Mouse (Mus musculus) heart, embryonic 16.5 days (tissue): ENCODE measurements around the gene Ugdh. TPM values are rescaled to one million over a fixed set of nuclear protein-coding genes. Genes with fewer than 3 reads are reported as not detected.
A peak's percentile ranks its signal among the peaks of the same experiment; 100 is the strongest.
"Not testable (repeated sequence)": the region's sequence is repeated elsewhere in the genome, so short reads cannot be mapped to it uniquely, and the experiment has no call there.

Experiments
- ATAC-seq: fragments of 200-750 bp; cut with Nextera tagmentation; replicated peaks from 2 replicates; pipeline ENCODE4 v1.8.0; 2017; ENCODE audit warnings: moderate number of reproducible peaks; ENCODE audit not compliant: insufficient read depth, low FRiP score; ENCODE audit errors: extremely low read depth
- H3K27ac ChIP-seq: fragments of 300-500 bp; sonication (generic); 2 replicates; pipeline ENCODE4 v1.5.1; 2014; ENCODE audit warnings: mild to moderate bottlenecking, low read length, control low read depth, moderate library complexity
- H3K27me3 ChIP-seq: fragments of 300-500 bp; sonication (generic); 2 replicates; pipeline ENCODE4 v1.6.1; 2014; ENCODE audit warnings: low read length, mixed read lengths; ENCODE audit not compliant: control insufficient read depth, insufficient read depth
- H3K36me3 ChIP-seq: fragments of 300-500 bp; sonication (generic); 2 replicates; pipeline ENCODE4 v1.6.1; 2014; ENCODE audit not compliant: control insufficient read depth, insufficient read depth
- H3K4me1 ChIP-seq: fragments of 300-500 bp; sonication (generic); 2 replicates; pipeline ENCODE4 v1.6.1; 2014; ENCODE audit warnings: low read length, mixed read lengths; ENCODE audit not compliant: control insufficient read depth, insufficient read depth
- H3K4me2 ChIP-seq: fragments of 300-500 bp; sonication (generic); 2 replicates; pipeline ENCODE4 v1.6.1; 2014; ENCODE audit warnings: low read depth, mild to moderate bottlenecking, control low read depth, low read length
- H3K4me3 ChIP-seq: fragments of 300-500 bp; sonication (generic); 2 replicates; pipeline ENCODE4 v1.5.1; 2014; ENCODE audit warnings: mild to moderate bottlenecking, control low read depth, low read length
- H3K9ac ChIP-seq: fragments of 300-500 bp; sonication (generic); 2 replicates; pipeline ENCODE4 v1.6.1; 2014; ENCODE audit warnings: low read length, control low read depth
- H3K9me3 ChIP-seq: fragments of 300-500 bp; sonication (generic); replicated peaks from 2 replicates; pipeline ENCODE4 v1.6.1; 2016; ENCODE audit warnings: low read length; ENCODE audit not compliant: control insufficient read depth
- WGBS: fragments of 180-500 bp; shearing (Covaris S2); extraction: QIAGEN DNeasy Blood & Tissue Kit; methylation state at CpG from one replicate; pipeline ENCODE4 v1.1.7; 2014; 5-methylcytosine and 5-hydroxymethylcytosine counted together
- polyA plus RNA-seq: library from polyadenylated mRNA; unstranded; fragments of >200 nt; fragmentation: Nextera tagmentation; extraction: Ambion mirVana; gene quantifications from 2 replicates; pipeline ENCODE4 v1.2.1, GENCODE M21; 2015

Ugdh gene
- polyA plus RNA-seq: 58.9 and 65.3 TPM in 2 replicates

DNA sequence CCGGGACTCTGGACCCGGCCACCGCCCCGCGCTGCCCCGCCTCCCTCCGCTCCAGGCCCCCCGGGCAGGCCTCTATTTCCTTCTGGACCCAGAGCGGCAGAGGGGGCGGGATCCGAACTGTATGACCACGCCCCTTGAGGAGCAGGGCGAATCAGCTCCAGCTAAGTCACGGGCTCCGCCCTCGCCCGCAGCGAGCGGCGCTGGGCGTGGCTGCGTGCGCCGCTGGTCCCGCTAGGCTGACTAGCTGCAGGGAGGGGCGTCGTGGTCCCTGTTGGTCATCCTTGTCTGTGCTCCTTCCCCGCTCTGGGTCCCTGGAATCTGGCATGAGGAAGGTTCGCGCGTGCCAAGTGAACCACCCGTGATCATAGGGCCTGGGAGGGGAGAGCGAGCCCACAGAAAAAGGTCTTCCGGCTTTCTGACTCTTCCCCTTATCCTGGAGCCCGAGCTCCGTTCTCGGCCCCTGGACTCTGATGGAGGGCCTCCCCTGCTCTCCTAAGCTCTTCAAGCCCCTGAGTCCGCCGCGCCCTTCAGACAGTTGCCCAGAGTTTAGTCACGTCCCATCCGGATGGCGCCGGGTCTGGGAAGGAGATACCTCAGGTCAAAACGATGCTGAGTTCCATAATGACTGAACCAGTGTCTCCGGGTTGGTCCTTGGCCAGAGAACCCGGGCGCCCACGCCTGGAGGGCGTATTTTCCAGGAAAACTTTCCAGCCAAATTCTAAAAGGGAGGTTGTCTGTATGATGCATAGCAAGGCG, at the start of gene Ugdh:
TSS of gene Ugdh (minus strand) at position 144 of the 756 bp plus-strand sequence.
- H3K9me3 ChIP-seq: no peaks in the 10 kb centered on the region
- no peaks in the 10 kb centered on the region for H3K36me3 ChIP-seq
- H3K4me2 ChIP-seq: peak within 1 kb of the TSS; percentile 79
- peak within 1 kb of the TSS; percentile 90 for H3K4me3 ChIP-seq
- H3K9ac ChIP-seq: peak within 1 kb of the TSS; percentile 90
- under 1% methylated on average over 50 of the region's 51 CpGs for WGBS
- ATAC-seq: peak; percentile 98
- peaks cover 14% of the 10 kb centered on the region for H3K4me1 ChIP-seq
- peak within 1 kb of the TSS; percentile 88 for H3K27ac ChIP-seq
- no peaks in the 10 kb centered on the region for H3K27me3 ChIP-seq

DNA sequence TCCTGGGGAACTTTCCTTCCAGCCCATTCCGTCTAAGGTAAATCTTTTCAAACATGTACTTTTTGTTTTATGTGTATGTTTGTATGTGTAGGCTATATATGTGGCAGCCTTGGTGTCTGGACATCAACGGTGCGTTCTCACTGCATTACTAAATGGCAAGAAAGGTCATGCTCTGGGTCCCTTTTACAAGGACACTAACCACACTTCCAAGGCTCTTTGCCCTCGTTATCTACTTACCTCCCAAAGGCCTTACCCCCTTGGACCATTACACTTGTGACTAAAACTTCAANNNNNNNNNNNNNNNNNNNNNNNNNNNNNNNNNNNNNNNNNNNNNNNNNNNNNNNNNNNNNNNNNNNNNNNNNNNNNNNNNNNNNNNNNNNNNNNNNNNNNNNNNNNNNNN, 47.2 kb upstream of the Ugdh start:
- Histone ChIP-seq H3K9me3 (no peaks in the 10 kb centered on the region), H3K4me1 (peaks cover 35% of the 10 kb centered on the region), H3K36me3 (no peaks in the 10 kb centered on the region), H3K4me3 (no peak overlapping the region), H3K27me3 (no peaks in the 10 kb centered on the region), H3K9ac (no peak overlapping the region), H3K27ac (no peak overlapping the region), H3K4me2 (no peak overlapping the region)
- WGBS: 85% methylated on average over 4 of the region's 4 CpGs
- no peak for ATAC-seq

DNA sequence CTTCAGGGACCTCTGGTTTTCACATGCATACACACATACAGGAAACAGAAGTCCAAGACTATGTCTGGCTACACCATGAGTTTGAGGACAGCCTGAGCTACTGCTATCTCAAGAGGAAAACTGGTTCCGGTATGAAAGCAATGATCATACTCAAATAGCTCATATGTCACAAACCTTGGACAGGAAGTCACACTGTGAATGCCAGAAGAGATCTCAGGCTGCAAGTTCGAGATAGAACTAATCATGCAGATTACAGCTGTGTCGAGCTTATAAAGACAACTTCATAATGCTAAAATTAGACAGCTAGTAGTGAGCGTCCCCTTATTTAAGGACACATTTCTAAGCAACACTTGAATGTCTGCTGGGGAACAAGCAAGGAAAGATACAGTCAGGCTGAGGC, 44.8 kb upstream of the Ugdh start:
- 18% methylated on average over 4 of the region's 4 CpGs for WGBS
- peak overlapping the region; percentile 5; the same call in 1 of the 2 replicates for H3K4me2 ChIP-seq

DNA sequence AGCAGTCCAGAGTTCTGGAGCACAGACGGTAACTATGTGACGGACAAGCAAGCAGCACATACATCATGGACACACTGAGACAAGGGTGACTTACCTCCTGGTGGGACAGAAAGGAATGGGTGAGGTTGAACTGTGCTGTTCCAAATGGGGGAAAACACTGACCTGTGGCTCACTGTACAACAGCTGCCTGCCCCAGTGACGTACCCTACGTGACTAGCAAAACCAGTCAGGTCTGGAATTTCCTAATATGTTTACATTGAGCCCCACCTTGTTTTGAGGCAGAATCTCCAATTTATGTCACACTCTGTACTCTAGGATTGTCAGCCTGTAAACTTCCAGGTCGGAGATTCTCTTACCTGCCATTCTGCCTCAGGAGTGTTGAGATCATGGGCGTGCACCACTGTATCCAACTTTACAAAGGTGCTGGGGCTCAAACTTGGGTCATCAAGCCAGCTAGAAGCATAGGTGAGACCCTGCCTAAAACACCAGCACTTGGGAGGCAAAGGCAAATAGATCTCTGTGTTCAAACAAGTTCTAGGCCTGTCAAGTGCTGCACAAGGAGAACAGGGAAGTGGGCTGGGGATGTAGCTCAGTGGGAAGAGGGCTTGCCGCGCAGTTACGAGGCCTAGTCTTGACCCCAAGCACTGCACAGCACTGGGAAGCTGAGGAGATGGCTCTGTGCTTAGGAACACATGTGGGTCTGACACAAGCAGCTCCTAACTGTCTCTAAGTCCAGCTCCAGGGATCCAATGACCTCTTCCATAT, 44.1 kb upstream of the Ugdh start:
- Histone ChIP-seq H3K4me3 (no peak overlapping the region), H3K4me1 (peaks cover 25% of the 10 kb centered on the region), H3K9me3 (no peaks in the 10 kb centered on the region), H3K4me2 (no peak overlapping the region), H3K27me3 (no peaks in the 10 kb centered on the region), H3K9ac (no peak overlapping the region), H3K27ac (peak overlapping the region; percentile 90), H3K36me3 (no peaks in the 10 kb centered on the region)
- WGBS: 89% methylated on average over 9 of the region's 9 CpGs
- ATAC-seq: no peak

More for the DNA sequence above, 44.8 kb upstream of the Ugdh start:
- H3K4me3 ChIP-seq: no peak overlapping the region
- H3K9ac ChIP-seq: no peak overlapping the region
- no peaks in the 10 kb centered on the region for H3K36me3 ChIP-seq
- no peaks in the 10 kb centered on the region for H3K9me3 ChIP-seq
- H3K27me3 ChIP-seq: no peaks in the 10 kb centered on the region
- peak overlapping the region; percentile 90 for H3K27ac ChIP-seq
- ATAC-seq: peak; percentile 52
- peaks cover 25% of the 10 kb centered on the region for H3K4me1 ChIP-seq

DNA sequence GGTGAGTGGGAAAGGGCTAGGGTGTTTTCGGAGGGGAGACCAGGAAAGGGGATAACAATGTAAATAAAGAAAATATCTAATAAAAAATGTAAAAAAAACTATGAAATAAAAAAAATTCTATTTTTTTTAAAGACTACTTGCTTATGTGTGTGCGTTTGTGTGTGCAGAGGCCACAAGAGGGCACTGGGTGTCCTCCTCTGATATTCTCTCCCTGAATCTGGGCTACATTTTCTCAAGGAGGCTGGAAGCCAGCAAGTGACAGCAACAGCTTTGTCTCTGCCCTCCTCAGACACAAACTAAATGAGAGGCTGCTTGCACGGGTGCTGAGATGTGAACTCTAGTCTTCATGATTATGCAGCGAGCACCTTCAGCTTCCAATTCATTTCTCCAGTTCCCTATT, 42.5 kb upstream of the Ugdh start:
- Histone ChIP-seq H3K9me3 (no peaks in the 10 kb centered on the region), H3K27ac (no peak overlapping the region; the same call in 1 of the 2 replicates), H3K27me3 (no peaks in the 10 kb centered on the region), H3K9ac (no peak overlapping the region), H3K4me1 (peaks cover 19% of the 10 kb centered on the region), H3K4me3 (no peak overlapping the region), H3K4me2 (no peak overlapping the region), H3K36me3 (no peaks in the 10 kb centered on the region)
- 0 out of 2 replicates have a peak, but pooled peaks have one; percentile 25 for ATAC-seq
- 66% methylated on average over 4 of the region's 4 CpGs for WGBS

DNA sequence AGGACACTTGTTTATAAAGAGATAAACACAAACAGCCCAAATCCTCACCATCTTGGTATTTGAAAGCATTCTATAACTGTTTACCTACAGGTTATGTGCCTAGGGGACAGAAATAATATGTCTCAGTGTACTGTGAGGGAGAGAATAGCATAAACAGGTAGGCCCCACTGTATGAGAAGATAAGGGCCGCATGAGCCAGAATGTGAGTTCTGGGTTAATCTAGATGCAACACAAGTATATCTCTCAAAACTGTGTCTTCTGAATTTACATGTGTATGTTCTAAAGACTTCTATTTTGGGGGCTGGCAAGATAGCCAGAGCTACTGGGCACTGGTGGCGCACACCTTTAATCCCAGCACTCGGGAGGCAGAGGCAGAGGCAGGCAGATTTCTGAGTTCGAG, 41.0 kb upstream of the Ugdh start:
- H3K9me3 ChIP-seq, H3K36me3 ChIP-seq, H3K9ac ChIP-seq, H3K4me3 ChIP-seq, H3K27ac ChIP-seq, H3K27me3 ChIP-seq, ATAC-seq, H3K4me2 ChIP-seq: not testable (repeated sequence)
- WGBS: 90% methylated on average over 4 of the region's 4 CpGs
- peaks cover 19% of the 10 kb centered on the region for H3K4me1 ChIP-seq

DNA sequence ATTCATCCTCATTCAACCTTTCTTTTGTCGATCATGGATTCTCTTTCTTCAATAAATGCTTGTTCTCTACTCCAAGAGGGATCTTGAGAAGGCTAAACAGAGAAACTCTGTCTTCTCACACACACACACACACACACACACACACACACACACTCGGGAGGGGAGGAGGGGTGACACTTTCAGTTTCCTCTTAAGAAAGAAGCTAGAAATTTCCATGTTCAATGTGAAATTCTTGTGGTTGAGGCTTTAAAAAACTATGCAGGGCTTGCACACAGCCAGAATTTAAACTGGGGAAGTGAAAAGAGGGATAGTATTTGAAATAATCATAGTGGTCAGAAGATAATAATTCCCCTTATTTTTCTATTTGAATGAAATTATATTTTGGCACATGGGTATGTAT, 40.1 kb upstream of the Ugdh start:
- H3K4me2 ChIP-seq: no peak overlapping the region

DNA sequence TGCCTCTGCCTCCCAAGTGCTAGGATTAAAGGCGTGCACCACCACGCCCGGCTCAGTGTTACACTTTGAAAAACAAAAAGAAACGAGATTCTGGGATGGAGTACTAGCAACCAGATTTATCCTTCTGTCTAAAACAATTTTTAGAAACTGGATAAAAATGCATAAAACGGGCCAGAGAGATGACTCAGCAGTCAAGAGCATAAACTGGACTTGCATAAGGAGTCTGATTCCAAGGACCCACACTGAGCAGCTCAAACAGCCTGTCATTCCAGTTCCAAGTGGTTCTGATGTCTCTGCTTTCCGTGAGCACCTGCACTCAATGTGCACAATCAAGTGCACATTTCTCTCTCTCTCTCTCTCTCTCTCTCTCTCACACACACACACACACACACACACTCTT, 34.0 kb upstream of the Ugdh start:
- Histone ChIP-seq H3K9ac (no peak overlapping the region), H3K9me3 (peaks cover 3% of the 10 kb centered on the region; the same call in 1 of the 2 replicates), H3K4me2 (no peak overlapping the region), H3K27me3 (no peaks in the 10 kb centered on the region), H3K4me3 (no peak overlapping the region), H3K4me1 (no peaks in the 10 kb centered on the region), H3K36me3 (peaks cover 23% of the 10 kb centered on the region), H3K27ac (no peak overlapping the region)
- 88% methylated on average over 6 of the region's 6 CpGs for WGBS
- no peak for ATAC-seq

More for the DNA sequence above, 40.1 kb upstream of the Ugdh start:
- Histone ChIP-seq H3K27me3 (no peaks in the 10 kb centered on the region), H3K9me3 (no peaks in the 10 kb centered on the region), H3K4me1 (peaks cover 11% of the 10 kb centered on the region), H3K36me3 (no peaks in the 10 kb centered on the region), H3K9ac (no peak overlapping the region), H3K27ac (no peak overlapping the region), H3K4me3 (no peak overlapping the region)
- ATAC-seq: no peak
- WGBS: 74% methylated on average over 2 of the region's 2 CpGs

DNA sequence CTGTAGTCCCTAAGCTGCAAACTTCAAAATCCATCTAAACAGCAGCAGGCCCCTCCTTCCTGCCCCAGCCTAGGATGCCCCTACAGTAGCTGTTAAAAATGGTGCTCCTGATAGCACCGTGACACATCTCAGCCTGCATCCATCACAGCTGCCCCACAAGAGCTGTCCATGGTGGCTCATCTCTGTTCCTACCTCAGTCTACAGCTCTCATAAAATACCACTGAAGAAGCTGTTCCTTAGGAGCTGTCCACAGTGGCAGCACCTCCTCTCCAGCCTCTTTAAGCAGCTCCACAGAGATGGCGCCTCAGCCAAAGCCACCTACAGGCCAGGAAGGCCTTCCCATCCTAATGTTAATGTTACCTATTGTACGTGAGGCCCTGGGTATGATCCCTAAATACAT, 31.2 kb upstream of the Ugdh start:
- Histone ChIP-seq H3K27ac (no peak overlapping the region), H3K36me3 (peaks cover 27% of the 10 kb centered on the region), H3K27me3 (no peaks in the 10 kb centered on the region), H3K4me3 (no peak overlapping the region), H3K4me1 (no peaks in the 10 kb centered on the region), H3K9ac (no peak overlapping the region), H3K4me2 (no peak overlapping the region), H3K9me3 (peaks cover 3% of the 10 kb centered on the region; the same call in 1 of the 2 replicates)
- ATAC-seq: no peak
- WGBS: 52% methylated on average over 3 of the region's 3 CpGs
